Mouse (Mus musculus) lung, postnatal 4 days (tissue): ENCODE measurements at regions not wholly inside any gene's neighbourhood (a gene's known extent, or its start where the extent isn't known, plus 50 kb on each side); places are given as distances from the start of the nearest gene placed in this dataset.

Experiments used
- DNase-seq, 2 experiments: peaks; one replicate each; pipeline ENCODE4 v3.0.0; 2021

GRCm38 (mm10) chr8:44765677-44766076, 169.6 kb upstream of the Fat1 start:
- no peak for DNase-seq

- no peak for DNase-seq
Observed at GRCm38 (mm10) chr8:44766111-44766873, 169.0 kb upstream of the Fat1 start.

- DNase-seq: no peak
Observed at GRCm38 (mm10) chr8:44767271-44767670, 168.0 kb upstream of the Fat1 start.

GRCm38 (mm10) chr8:44779212-44779611, 156.0 kb upstream of the Fat1 start:
- no peak for DNase-seq

- no peak for DNase-seq
Observed at GRCm38 (mm10) chr8:44782421-44782820, 152.8 kb upstream of the Fat1 start.

GRCm38 (mm10) chr8:44785161-44785560, 150.1 kb upstream of the Fat1 start:
- no peak for DNase-seq

GRCm38 (mm10) chr8:44786740-44787139, 148.5 kb upstream of the Fat1 start:
- no peak for DNase-seq

GRCm38 (mm10) chr8:44788290-44788689, 147.0 kb upstream of the Fat1 start:
- no peak for DNase-seq

GRCm38 (mm10) chr8:44799513-44799912, 135.7 kb upstream of the Fat1 start:
- no peak for DNase-seq

- peak; percentile 17 to 50 for DNase-seq
Observed at GRCm38 (mm10) chr8:44800827-44801273, 134.4 kb upstream of the Fat1 start.

- no peak for DNase-seq
Observed at GRCm38 (mm10) chr8:44801604-44802206, 133.5 kb upstream of the Fat1 start.

GRCm38 (mm10) chr8:44802331-44802730, 132.9 kb upstream of the Fat1 start:
- no peak for DNase-seq

- DNase-seq: no peak
Observed at GRCm38 (mm10) chr8:44804414-44805178, 130.7 kb upstream of the Fat1 start.

- DNase-seq: no peak
Observed at GRCm38 (mm10) chr8:44805179-44805815, 129.9 kb upstream of the Fat1 start.

- DNase-seq: no peak
Observed at GRCm38 (mm10) chr8:44812360-44812759, 122.9 kb upstream of the Fat1 start.

- DNase-seq: peak in 1 of 2 experiments; percentile 45
Observed at GRCm38 (mm10) chr8:44817532-44818157, 117.6 kb upstream of the Fat1 start.

GRCm38 (mm10) chr8:44819270-44819669, 116.0 kb upstream of the Fat1 start:
- no peak for DNase-seq

- DNase-seq: no peak
Observed at GRCm38 (mm10) chr8:44819691-44820090, 115.6 kb upstream of the Fat1 start.

GRCm38 (mm10) chr8:44825183-44825757, 110.0 kb upstream of the Fat1 start:
- no peak for DNase-seq

GRCm38 (mm10) chr8:44826936-44827335, 108.3 kb upstream of the Fat1 start:
- DNase-seq: peak; percentile 66 to 83

- no peak for DNase-seq
Observed at GRCm38 (mm10) chr8:44828026-44828425, 107.2 kb upstream of the Fat1 start.

- no peak for DNase-seq
Observed at GRCm38 (mm10) chr8:44838431-44838830, 96.8 kb upstream of the Fat1 start.
